Mouse (Mus musculus): ENCODE measurements around the gene Nxph4.

DNA sequence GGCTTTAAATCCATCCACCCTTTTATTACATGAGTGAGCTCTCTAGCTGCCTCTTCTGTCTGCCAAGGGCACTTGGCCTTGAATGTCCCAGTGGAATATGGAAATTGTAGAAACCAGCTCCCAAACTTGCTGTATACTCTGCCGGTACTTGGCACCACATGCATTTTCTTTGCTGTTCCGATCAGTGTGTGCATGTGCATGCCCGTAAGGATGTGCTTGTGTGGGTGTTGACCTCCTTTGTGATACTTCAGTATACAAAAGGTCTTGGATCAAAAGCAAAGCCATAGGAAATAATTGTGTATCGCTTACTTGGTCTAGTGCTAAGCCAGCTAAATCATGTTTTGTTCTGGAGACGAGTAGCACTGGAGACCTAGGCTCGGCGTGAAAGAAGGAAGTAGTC lies 45.5 kb downstream of the Nxph4 start:
- TF ChIP-seq CTCF (IDR thresholded peaks at IDR 0.05; ENCODE audit: low read depth, low read length) (no peak), POLR2A (IDR thresholded peaks at IDR 0.05; ENCODE audit: borderline replicate concordance, low read depth, low read length) (no peak)

Measured in bone marrow macrophage, adult 2 months (primary cell).